Mouse (Mus musculus) liver, postnatal 0 days (tissue): Measurements from ENCODE around the gene Mut. TPM values are rescaled to one million over a fixed set of nuclear protein-coding genes. Genes with fewer than 3 reads are reported as not detected.

Source experiments
- ATAC-seq: fragments of 200-750 bp; cut with Nextera tagmentation; 2 replicates; pipeline ENCODE4 v1.8.0; 2017; ENCODE audit warnings: mild to moderate bottlenecking, moderate library complexity
- DNase-seq: peaks from one replicate; pipeline ENCODE4 v3.0.0-alpha.2; 2016
- H3K27ac ChIP-seq: fragments of 300-500 bp; sonication (generic); 2 replicates; pipeline ENCODE4 v1.5.1; 2014; ENCODE audit warnings: antibody characterized with exemption, moderate library complexity, mild to moderate bottlenecking, low read depth
- H3K27me3 ChIP-seq: fragments of 300-500 bp; sonication (generic); 2 replicates; pipeline ENCODE4 v1.6.1; 2014; ENCODE audit warnings: low read length, control low read depth, mixed read lengths; ENCODE audit not compliant: insufficient read depth
- H3K36me3 ChIP-seq: fragments of 300-500 bp; sonication (generic); replicated peaks from 2 replicates; pipeline ENCODE4 v1.6.1; 2014; ENCODE audit warnings: mild to moderate bottlenecking, control low read depth, low read length, moderate library complexity, mixed read lengths; ENCODE audit not compliant: insufficient read depth
- H3K4me1 ChIP-seq: fragments of 300-500 bp; sonication (generic); 2 replicates; pipeline ENCODE4 v1.6.1; 2014; ENCODE audit warnings: antibody characterized with exemption, mild to moderate bottlenecking, control low read depth; ENCODE audit not compliant: insufficient read depth
- H3K4me2 ChIP-seq: fragments of 300-500 bp; sonication (generic); 2 replicates; pipeline ENCODE4 v1.6.1; 2014; ENCODE audit warnings: low read depth, mild to moderate bottlenecking, low read length, moderate library complexity, mixed read lengths
- H3K4me3 ChIP-seq: fragments of 300-500 bp; sonication (generic); 2 replicates; pipeline ENCODE4 v1.5.1; 2014; ENCODE audit warnings: low read depth, low read length
- H3K9ac ChIP-seq: fragments of 300-500 bp; sonication (generic); replicated peaks from 2 replicates; pipeline ENCODE4 v1.6.1; 2014; ENCODE audit warnings: mild to moderate bottlenecking, moderate library complexity
- H3K9me3 ChIP-seq: fragments of 300-500 bp; sonication (generic); 2 replicates; pipeline ENCODE4 v1.6.1; 2016; ENCODE audit warnings: mild to moderate bottlenecking, control low read depth, low read length, mixed read lengths
- CTCF ChIP-seq: sonication (generic); IDR thresholded peaks from 2 replicates; pipeline ENCODE4 v1.5.1; 2016; ENCODE audit warnings: antibody characterized with exemption, low read depth
- EP300 ChIP-seq: IDR thresholded peaks from 2 replicates; pipeline ENCODE4 v1.6.1; 2016; ENCODE audit warnings: antibody characterized with exemption, low read depth, mild to moderate bottlenecking
- WGBS: fragments of 180-500 bp; shearing (Covaris S2); extraction: QIAGEN DNeasy Blood & Tissue Kit; methylation state at CpG from one replicate; pipeline ENCODE4 v1.1.7; 2014; ENCODE audit not compliant: insufficient replicate concordance; 5-methylcytosine and 5-hydroxymethylcytosine counted together
- polyA plus RNA-seq: library from polyadenylated mRNA; unstranded; fragments of >200 nt; fragmentation: Nextera tagmentation; extraction: Ambion mirVana; gene quantifications from 2 replicates; pipeline ENCODE4 v1.2.1, GENCODE M21; 2015

Mut gene
- 49.7 and 52.0 TPM in 2 replicates for polyA plus RNA-seq

GRCm38 (mm10) chr17:40934420-40935231 lies at the start of gene Mut, which contains the start of gene Cenpq:
Gene Mut (plus strand): TSS chr17:40934685.
Gene Cenpq (minus strand): TSS chr17:40935047.
- TF ChIP-seq CTCF (no peak), EP300 (peak; percentile 95)
- ATAC-seq (peak; percentile 96), DNase-seq (peak; percentile 98)
- Histone ChIP-seq H3K27me3 (no peaks in the 10 kb centered on the region), H3K9ac (peak within 1 kb of the TSS; percentile 64), H3K4me1 (peaks cover 3% of the 10 kb centered on the region; the same call in 1 of the 2 replicates), H3K4me3 (peak within 1 kb of the TSS; percentile 71), H3K36me3 (peaks cover 22% of the 10 kb centered on the region), H3K27ac (peak within 1 kb of the TSS; percentile 93), H3K9me3 (no peaks in the 10 kb centered on the region), H3K4me2 (peak within 1 kb of the TSS; percentile 80)
- under 1% methylated on average over 50 of the region's 50 CpGs for WGBS

DNA sequence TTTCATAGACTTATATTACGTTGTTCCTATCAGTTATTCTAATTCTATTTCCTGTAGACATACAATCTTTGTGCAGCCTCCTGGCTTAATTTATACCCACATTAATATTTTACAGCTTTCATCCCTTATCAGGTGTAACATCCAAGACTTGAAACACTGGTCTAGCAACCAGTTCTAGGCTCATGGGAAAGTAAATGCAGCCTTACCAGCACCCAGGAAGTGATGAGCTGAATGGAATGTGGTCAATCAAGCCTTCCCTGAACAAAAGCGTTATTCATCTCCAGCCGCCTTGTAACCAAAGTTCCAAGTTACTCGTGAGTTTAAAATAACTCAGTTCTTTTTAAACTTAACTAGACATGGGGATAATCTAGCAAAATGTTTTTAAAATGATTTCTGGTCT lies 49.3 kb upstream of the Mut start:
- DNase-seq (no peak), ATAC-seq (no peak)
- peaks cover 4% of the 10 kb centered on the region; the same call in 1 of the 2 replicates for H3K4me1 ChIP-seq
- H3K27ac ChIP-seq: no peak overlapping the region
- H3K9me3 ChIP-seq: no peaks in the 10 kb centered on the region
- 79% methylated on average over 4 of the region's 4 CpGs for WGBS
- no peaks in the 10 kb centered on the region for H3K27me3 ChIP-seq
- TF ChIP-seq CTCF: no peak
- TF ChIP-seq EP300: no peak
- H3K36me3 ChIP-seq: no peaks in the 10 kb centered on the region
- H3K9ac ChIP-seq: no peak overlapping the region
- H3K4me2 ChIP-seq: no peak overlapping the region
- no peak overlapping the region for H3K4me3 ChIP-seq

GRCm38 (mm10) chr17:40887849-40888536 lies 46.5 kb upstream of the Mut start:
- Histone ChIP-seq H3K4me3 (no peak overlapping the region), H3K9ac (no peak overlapping the region), H3K4me2 (no peak overlapping the region), H3K36me3 (no peaks in the 10 kb centered on the region), H3K27me3 (no peaks in the 10 kb centered on the region), H3K27ac (no peak overlapping the region), H3K4me1 (no peaks in the 10 kb centered on the region), H3K9me3 (no peaks in the 10 kb centered on the region)
- no peak for TF ChIP-seq EP300
- no peak for TF ChIP-seq CTCF
- WGBS: 54% methylated on average over 4 of the region's 4 CpGs
- DNase-seq: no peak
- no peak for ATAC-seq

GRCm38 (mm10) chr17:40896863-40897262 lies 37.6 kb upstream of the Mut start:
- Histone ChIP-seq H3K4me2 (no peak overlapping the region), H3K9me3 (no peaks in the 10 kb centered on the region), H3K27me3 (no peaks in the 10 kb centered on the region), H3K4me3 (no peak overlapping the region), H3K36me3 (no peaks in the 10 kb centered on the region), H3K4me1 (no peaks in the 10 kb centered on the region), H3K9ac (no peak overlapping the region), H3K27ac (no peak overlapping the region)
- WGBS: 74% methylated on average over 1 of the region's 1 CpGs
- TF ChIP-seq CTCF (peak; percentile 61), EP300 (no peak)
- DNase-seq: no peak
- no peak for ATAC-seq

DNA sequence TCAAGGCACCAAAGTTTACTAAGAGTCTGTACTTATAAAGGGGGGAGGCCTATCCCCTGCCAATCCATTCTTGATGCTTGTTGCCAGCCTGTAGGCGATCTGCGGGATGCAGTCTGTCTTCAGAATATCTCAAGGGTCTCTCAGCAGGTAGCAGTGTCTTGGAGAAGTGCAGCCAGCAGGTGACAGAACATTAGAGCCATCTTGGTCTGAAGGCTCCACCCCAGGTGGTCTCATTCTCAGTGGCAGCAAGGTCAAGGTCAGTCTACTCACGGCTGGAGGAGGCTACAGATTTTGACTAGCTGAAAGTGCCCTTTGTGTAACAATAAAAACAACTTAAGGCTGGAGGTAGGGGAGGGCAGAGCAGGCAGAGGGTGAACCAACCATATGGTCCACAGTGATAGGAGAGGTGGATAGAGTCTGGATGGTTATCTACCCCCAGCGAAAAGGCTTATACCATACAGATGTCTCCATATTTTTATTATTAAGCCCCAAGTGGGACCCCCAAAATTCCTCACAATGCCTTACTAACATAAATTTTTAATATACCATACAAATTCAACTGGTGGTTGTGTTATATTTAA lies 34.6 kb upstream of the Mut start:
- no peak for DNase-seq
- Histone ChIP-seq H3K9me3 (no peaks in the 10 kb centered on the region), H3K4me2 (no peak overlapping the region), H3K27ac (no peak overlapping the region), H3K9ac (no peak overlapping the region), H3K4me1 (0 out of 2 replicates have a peak, but pooled peaks cover 3% of the 10 kb centered on the region), H3K4me3 (no peak overlapping the region), H3K27me3 (no peaks in the 10 kb centered on the region), H3K36me3 (no peaks in the 10 kb centered on the region)
- WGBS: 56% methylated on average over 4 of the region's 4 CpGs
- TF ChIP-seq CTCF (no peak), EP300 (no peak)
- ATAC-seq: no peak

- H3K9me3 ChIP-seq: no peaks in the 10 kb centered on the region
- no peak overlapping the region for H3K27ac ChIP-seq
- DNase-seq (no peak), ATAC-seq (no peak)
- no peak overlapping the region for H3K4me2 ChIP-seq
- no peak overlapping the region for H3K4me3 ChIP-seq
- no peaks in the 10 kb centered on the region for H3K36me3 ChIP-seq
- whole genome bisulfite sequencing: 37% methylated on average over 4 of the region's 4 CpGs
- no peak overlapping the region for H3K9ac ChIP-seq
- TF ChIP-seq EP300 (no peak), CTCF (no peak)
- H3K27me3 ChIP-seq: no peaks in the 10 kb centered on the region
- 0 out of 2 replicates have a peak, but pooled peaks cover 3% of the 10 kb centered on the region for H3K4me1 ChIP-seq
Measured at GRCm38 (mm10) chr17:40903345-40903744, 31.1 kb upstream of the Mut start.
